Mouse (Mus musculus) MEL (cell line): ENCODE results near the gene Ppp1r12a. TPM values are rescaled to one million over a fixed set of nuclear protein-coding genes. Genes with fewer than 3 reads are reported as not detected.

ENCODE experiments used
- DNase-seq: peaks from one replicate; pipeline ENCODE4 v3.0.0; 2011; ENCODE audit warnings: low read depth, low spot score
- H3K27ac ChIP-seq: 2 replicates; pipeline ENCODE4 v1.5.1; 2012; ENCODE audit warnings: low read depth, mild to moderate bottlenecking, control low read depth, low read length, moderate library complexity; ENCODE audit not compliant: control insufficient read depth
- H3K27me3 ChIP-seq, 2 experiments: fragments of 150-350 bp in 1 of 2; sonication (generic) in 1 of 2; 2 replicates each; pipeline ENCODE4 v1.6.1; 2012; ENCODE audit warnings: low read length in 2 of 2, mild to moderate bottlenecking in 2 of 2, improper control_type of control experiment in 1 of 2, moderate library complexity in 1 of 2; ENCODE audit not compliant: insufficient read depth in 2 of 2, control insufficient read depth in 1 of 2
- H3K36me3 ChIP-seq, 2 experiments: 2 replicates each; pipeline ENCODE4 v1.6.1; 2012 to 2014; ENCODE audit warnings: low read length in 2 of 2, improper control_type of control experiment in 1 of 2, inconsistent platforms in 1 of 2, mild to moderate bottlenecking in 1 of 2; ENCODE audit not compliant: insufficient read depth in 2 of 2, control insufficient read depth in 1 of 2
- H3K4me1 ChIP-seq, 2 experiments: fragments of 150-350 bp in 1 of 2; sonication (generic) in 1 of 2; 2 replicates each; pipeline ENCODE4 v1.6.1; 2012; ENCODE audit warnings: low read length in 2 of 2, improper control_type of control experiment in 1 of 2, mild to moderate bottlenecking in 1 of 2; ENCODE audit not compliant: insufficient read depth in 2 of 2, control insufficient read depth in 1 of 2
- H3K4me3 ChIP-seq, 2 experiments: fragments of 150-350 bp in 1 of 2; sonication (generic) in 1 of 2; 2 replicates each; pipeline ENCODE4 v1.5.1; 2012; ENCODE audit warnings: low read depth in 2 of 2, low read length in 2 of 2, mild to moderate bottlenecking in 2 of 2, moderate library complexity in 2 of 2, control low read depth in 1 of 2, improper control_type of control experiment in 1 of 2; ENCODE audit not compliant: control insufficient read depth in 1 of 2, insufficient read depth in 1 of 2
- H3K79me2 ChIP-seq: 2 replicates; pipeline ENCODE4 v1.6.1; 2012; ENCODE audit warnings: mild to moderate bottlenecking, low read length, moderate library complexity; ENCODE audit not compliant: control insufficient read depth, poor library complexity, insufficient read depth
- H3K9ac ChIP-seq: 2 replicates; pipeline ENCODE4 v1.6.1; 2012; ENCODE audit warnings: low read depth, mild to moderate bottlenecking, control low read depth, low read length, moderate library complexity; ENCODE audit not compliant: control insufficient read depth, poor library complexity, severe bottlenecking
- H3K9me3 ChIP-seq: fragments of 150-350 bp; sonication (generic); replicated peaks from 2 replicates; pipeline ENCODE4 v1.6.1; 2012; ENCODE audit warnings: mild to moderate bottlenecking, low read length, improper control_type of control experiment, moderate library complexity; ENCODE audit not compliant: insufficient read depth
- BHLHE40 ChIP-seq: IDR thresholded peaks from 2 replicates; pipeline ENCODE4 v1.6.1; 2012; ENCODE audit warnings: low read depth, mild to moderate bottlenecking, inconsistent platforms, low read length, improper control_type of control experiment, borderline replicate concordance
- CHD2 ChIP-seq: IDR thresholded peaks from 2 replicates; pipeline ENCODE4 v1.6.1; 2011; ENCODE audit warnings: low read length, improper control_type of control experiment
- E2F4 ChIP-seq: IDR thresholded peaks from 2 replicates; pipeline ENCODE4 v1.6.1; 2011; ENCODE audit warnings: low read depth, low read length, improper control_type of control experiment, borderline replicate concordance
- EP300 ChIP-seq, 2 experiments: IDR thresholded peaks; 2 replicates each; pipeline ENCODE4 v1.6.1; 2011; ENCODE audit warnings: improper control_type of control experiment in 2 of 2, low read length in 2 of 2, low read depth in 1 of 2, mild to moderate bottlenecking in 1 of 2
- ETS1 ChIP-seq: IDR thresholded peaks from 2 replicates; pipeline ENCODE4 v1.6.1; 2012; ENCODE audit warnings: low read depth, mild to moderate bottlenecking, inconsistent platforms, low read length, improper control_type of control experiment, moderate library complexity
- GABPA ChIP-seq: IDR thresholded peaks from 2 replicates; pipeline ENCODE4 v1.6.1; 2012; ENCODE audit warnings: low read depth, mild to moderate bottlenecking, inconsistent platforms, low read length, improper control_type of control experiment, moderate library complexity
- GATA1 ChIP-seq: IDR thresholded peaks from 2 replicates; pipeline ENCODE4 v1.6.1; 2011; ENCODE audit warnings: low read depth, low read length, improper control_type of control experiment
- MAFK ChIP-seq: IDR thresholded peaks from 2 replicates; pipeline ENCODE4 v1.6.1; 2011; ENCODE audit warnings: low read depth, mild to moderate bottlenecking, low read length, improper control_type of control experiment, borderline replicate concordance
- MAX ChIP-seq: IDR thresholded peaks from 2 replicates; pipeline ENCODE4 v1.6.1; 2011; ENCODE audit warnings: low read length, improper control_type of control experiment
- MAZ ChIP-seq: IDR thresholded peaks from 2 replicates; pipeline ENCODE4 v1.6.1; 2012; ENCODE audit warnings: low read depth, mild to moderate bottlenecking, inconsistent platforms, low read length, improper control_type of control experiment
- MXI1 ChIP-seq: IDR thresholded peaks from 2 replicates; pipeline ENCODE4 v1.6.1; 2011; ENCODE audit warnings: mild to moderate bottlenecking, low read depth, low read length, improper control_type of control experiment
- NELFE ChIP-seq: IDR thresholded peaks from 2 replicates; pipeline ENCODE4 v1.6.1; 2011; ENCODE audit warnings: low read depth, low read length, improper control_type of control experiment
- RAD21 ChIP-seq: IDR thresholded peaks from 2 replicates; pipeline ENCODE4 v1.6.1; 2011; ENCODE audit warnings: mild to moderate bottlenecking, low read depth, low read length, improper control_type of control experiment
- RCOR1 ChIP-seq: IDR thresholded peaks from 2 replicates; pipeline ENCODE4 v1.6.1; 2012; ENCODE audit warnings: low read depth, mild to moderate bottlenecking, inconsistent platforms, low read length, improper control_type of control experiment
- SMC3 ChIP-seq: IDR thresholded peaks from 2 replicates; pipeline ENCODE4 v1.6.1; 2011; ENCODE audit warnings: low read depth, low read length, improper control_type of control experiment
- TAL1 ChIP-seq: IDR thresholded peaks from 2 replicates; pipeline ENCODE4 v1.6.1; 2012; ENCODE audit warnings: mild to moderate bottlenecking, inconsistent platforms, low read length, moderate library complexity, mixed read lengths
- UBTF ChIP-seq: IDR thresholded peaks from 2 replicates; pipeline ENCODE4 v1.6.1; 2012; ENCODE audit warnings: low read depth, mild to moderate bottlenecking, inconsistent platforms, low read length, improper control_type of control experiment, moderate library complexity, borderline replicate concordance; ENCODE audit not compliant: insufficient read depth
- USF1 ChIP-seq: IDR thresholded peaks from 2 replicates; pipeline ENCODE4 v1.6.1; 2014; ENCODE audit warnings: low read depth, mild to moderate bottlenecking, inconsistent platforms, low read length, improper control_type of control experiment, moderate library complexity
- ZKSCAN1 ChIP-seq: IDR thresholded peaks from 2 replicates; pipeline ENCODE4 v1.6.1; 2012; ENCODE audit warnings: low read depth, mild to moderate bottlenecking, inconsistent platforms, low read length, improper control_type of control experiment, moderate library complexity
- polyA plus RNA-seq, 2 experiments: library from polyadenylated mRNA; stranded (reverse) in 1 of 2; unstranded in 1 of 2; fragments of >175 nt in 1 of 2; fragments of >200 nt in 1 of 2; gene quantifications; 2 replicates each; pipeline versions ENCODE4 v1.2.1 to v1.2.4; 2012; ENCODE audit warnings: low replicate concordance in 2 of 2, low read depth in 1 of 2; ENCODE audit not compliant: insufficient read length in 2 of 2, insufficient read depth in 1 of 2, missing spikeins in 1 of 2
- total RNA-seq: library from RNA; depleted of rRNA; stranded (reverse); fragments of 300-350 nt; gene quantifications from 2 replicates; pipeline ENCODE4 v1.2.3, GENCODE M21; 2012

Gene Ppp1r12a
- total and polyA plus RNA-seq, 3 experiments: 46.5 to 86.6 (median 59.1) TPM

DNA sequence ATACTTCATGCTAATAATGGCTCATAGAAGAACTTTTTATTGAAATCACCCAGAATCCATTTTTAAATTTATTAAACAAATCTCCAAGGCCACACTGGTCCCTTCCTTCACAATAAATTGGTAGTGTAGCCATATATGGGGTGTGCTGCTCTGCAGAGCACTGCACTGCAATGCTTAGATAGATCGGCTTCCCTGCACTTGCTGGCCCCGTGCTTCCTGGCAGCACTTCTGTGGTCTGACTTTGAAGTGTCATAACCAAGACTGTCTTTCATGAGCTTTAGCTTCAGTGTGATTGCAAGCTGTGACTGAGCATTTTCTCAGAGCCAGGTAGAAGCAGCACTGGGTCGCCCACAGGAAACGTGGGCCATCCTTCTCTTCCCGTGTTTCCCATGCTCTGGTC lies 5.8 kb downstream of the Ppp1r12a start:
- H3K36me3 ChIP-seq: peaks cover 2 to 42% of the 10 kb centered on the region in 2 experiments; a peak in 3 of 4 replicates
- peaks cover 60% of the 10 kb centered on the region for H3K79me2 ChIP-seq
- no peak overlapping the region for H3K4me3 ChIP-seq
- H3K9ac ChIP-seq: no peak overlapping the region
- H3K27me3 ChIP-seq: no peaks in the 10 kb centered on the region
- peaks cover 19 to 20% of the 10 kb centered on the region in 2 experiments for H3K4me1 ChIP-seq
- peak; percentile 36 for DNase-seq
- no peaks in the 10 kb centered on the region for H3K9me3 ChIP-seq
- no peak for TF ChIP-seq RAD21
- no peak for TF ChIP-seq EP300 (IDR thresholded peaks at IDR 0.05; ENCODE audit: low read depth in 1 of 2, low read length in 2 of 2)
- no peak for TF ChIP-seq NELFE
- TF ChIP-seq MAX: no peak
- no peak for TF ChIP-seq TAL1
- no peak for TF ChIP-seq SMC3
- no peak for TF ChIP-seq GATA1
- TF ChIP-seq USF1: no peak
- TF ChIP-seq BHLHE40: no peak
- H3K27ac ChIP-seq: no peak overlapping the region

DNA sequence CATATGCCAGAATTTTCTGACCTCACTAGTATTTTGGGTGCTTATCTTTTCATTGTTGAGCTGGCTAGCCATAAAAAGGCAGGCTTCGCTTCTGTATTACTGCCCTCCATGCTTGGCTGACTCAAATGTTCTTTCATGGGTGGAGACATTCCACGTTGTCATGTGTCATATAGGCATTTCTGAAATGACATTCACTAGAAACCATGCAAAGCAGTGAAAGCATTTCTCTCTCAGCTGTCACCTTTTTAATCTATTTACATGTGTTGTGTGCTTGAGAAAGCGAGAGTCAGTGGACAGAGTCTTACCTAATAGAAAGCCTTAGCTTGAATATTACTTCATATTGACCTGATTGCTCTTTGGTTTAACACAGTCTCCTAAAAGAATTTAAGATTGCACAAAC lies 8.8 kb downstream of the Ppp1r12a start:
- TF ChIP-seq MAFK (no peak), MXI1 (no peak)
- TF ChIP-seq, all 39 proteins: peak for 0
- H3K4me3 ChIP-seq: no peak overlapping the region
- no peaks in the 10 kb centered on the region for H3K9me3 ChIP-seq
- no peak for DNase-seq
- no peak overlapping the region for H3K9ac ChIP-seq
- no peak overlapping the region for H3K27ac ChIP-seq
- H3K27me3 ChIP-seq: no peaks in the 10 kb centered on the region
- H3K4me1 ChIP-seq: peaks cover 23 to 36% of the 10 kb centered on the region in 2 experiments
- peaks cover 0 to 52% of the 10 kb centered on the region in 2 experiments; a peak in 3 of 4 replicates for H3K36me3 ChIP-seq
- peaks cover 58% of the 10 kb centered on the region for H3K79me2 ChIP-seq

DNA sequence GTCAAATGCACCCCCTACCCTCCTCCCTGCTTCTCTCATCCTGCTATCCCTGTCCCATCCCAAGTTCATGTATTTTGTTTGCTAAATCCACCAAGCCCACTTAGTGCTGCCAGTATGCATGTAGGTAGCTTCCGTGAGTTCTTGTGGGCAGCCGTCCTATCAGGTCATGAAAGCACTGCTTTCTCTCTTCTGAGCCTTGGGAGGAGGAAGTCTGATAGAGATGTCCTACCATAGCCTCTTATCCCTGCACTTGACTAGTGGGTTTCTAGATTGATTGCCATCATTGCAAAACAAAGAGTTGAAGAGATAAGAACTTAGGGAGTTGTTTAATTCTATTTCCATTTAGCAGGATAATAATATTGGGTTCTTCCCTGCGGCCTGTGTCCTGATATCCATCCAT lies 9.6 kb downstream of the Ppp1r12a start:
- Histone ChIP-seq H3K4me3 (no peak overlapping the region), H3K9ac (no peak overlapping the region), H3K79me2 (peaks cover 59% of the 10 kb centered on the region), H3K36me3 (peaks cover 0 to 48% of the 10 kb centered on the region in 2 experiments; a peak in 3 of 4 replicates)
- TF ChIP-seq UBTF: no peak
- TF ChIP-seq RCOR1: no peak; the same call in 1 of the 2 replicates
- peak; percentile 48 to 58; a peak in 3 of 4 replicates for TF ChIP-seq EP300 (IDR thresholded peaks at IDR 0.05; ENCODE audit: low read depth in 1 of 2, low read length in 2 of 2)
- TF ChIP-seq MAX: no peak
- TF ChIP-seq CHD2: no peak
- TF ChIP-seq MAZ: no peak
- peak; percentile 75 for TF ChIP-seq GATA1
- TF ChIP-seq ZKSCAN1: no peak
- TF ChIP-seq GABPA: no peak
- no peak for TF ChIP-seq E2F4
- no peak for TF ChIP-seq ETS1
- TF ChIP-seq, all 39 proteins: peak for 2
- Histone ChIP-seq H3K4me1 (peaks cover 23 to 37% of the 10 kb centered on the region in 2 experiments), H3K9me3 (no peaks in the 10 kb centered on the region), H3K27me3 (no peaks in the 10 kb centered on the region), H3K27ac (no peak overlapping the region)
- peak; percentile 56 for DNase-seq
